Mouse (Mus musculus) testis, postnatal 10 days (tissue): ENCODE data around the gene Msmb.
A peak's percentile ranks its signal among the peaks of the same experiment; 100 is the strongest.
"Not testable (repeated sequence)": the region's sequence is repeated elsewhere in the genome, so short reads cannot be mapped to it uniquely, and the experiment has no call there.

ENCODE experiments used
- DNase-seq: peaks from one replicate; pipeline ENCODE4 v3.0.0; 2021; ENCODE audit warnings: low spot score

Gene Msmb

DNA sequence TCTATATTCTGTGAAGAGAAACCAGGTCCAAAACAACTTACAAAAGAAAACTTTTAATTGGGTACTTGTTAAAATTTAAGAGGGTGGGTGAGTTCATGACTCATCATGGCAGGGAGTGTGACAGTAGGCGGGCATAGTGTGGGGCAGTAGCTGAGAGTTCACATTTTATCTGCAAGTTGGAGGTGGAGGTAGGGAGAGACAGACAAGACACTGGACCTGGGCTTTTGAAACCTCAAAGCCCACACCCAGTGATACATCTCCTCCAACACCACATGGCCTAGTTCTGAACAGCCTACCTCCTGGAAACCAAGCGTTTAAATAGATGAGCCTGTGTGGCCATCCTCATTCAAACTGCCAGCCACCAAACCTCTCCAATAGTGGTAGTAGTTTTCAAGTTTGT is 33.5 kb downstream of the Msmb start:
- no peak for DNase-seq

DNA sequence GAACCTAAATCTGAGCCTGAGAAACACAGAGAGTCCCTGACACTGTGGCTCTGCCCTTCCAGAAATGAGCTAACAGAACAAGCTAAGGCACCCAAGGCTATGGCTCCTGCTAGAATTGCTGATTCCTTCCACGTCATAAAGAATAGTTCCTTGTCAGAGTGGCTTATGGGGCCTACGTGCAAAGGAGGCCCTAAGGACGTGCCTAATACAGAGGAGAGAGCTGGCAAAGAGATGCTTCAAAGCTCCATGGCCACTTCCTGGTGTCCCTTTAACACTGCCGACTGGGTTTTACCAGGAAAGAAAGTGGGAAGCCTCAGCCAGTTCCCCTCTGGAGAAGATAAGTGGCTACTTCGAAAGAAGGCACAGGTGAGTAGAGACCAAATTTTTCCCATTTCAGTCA is 34.8 kb downstream of the Msmb start:
- not testable (repeated sequence) for DNase-seq

DNA sequence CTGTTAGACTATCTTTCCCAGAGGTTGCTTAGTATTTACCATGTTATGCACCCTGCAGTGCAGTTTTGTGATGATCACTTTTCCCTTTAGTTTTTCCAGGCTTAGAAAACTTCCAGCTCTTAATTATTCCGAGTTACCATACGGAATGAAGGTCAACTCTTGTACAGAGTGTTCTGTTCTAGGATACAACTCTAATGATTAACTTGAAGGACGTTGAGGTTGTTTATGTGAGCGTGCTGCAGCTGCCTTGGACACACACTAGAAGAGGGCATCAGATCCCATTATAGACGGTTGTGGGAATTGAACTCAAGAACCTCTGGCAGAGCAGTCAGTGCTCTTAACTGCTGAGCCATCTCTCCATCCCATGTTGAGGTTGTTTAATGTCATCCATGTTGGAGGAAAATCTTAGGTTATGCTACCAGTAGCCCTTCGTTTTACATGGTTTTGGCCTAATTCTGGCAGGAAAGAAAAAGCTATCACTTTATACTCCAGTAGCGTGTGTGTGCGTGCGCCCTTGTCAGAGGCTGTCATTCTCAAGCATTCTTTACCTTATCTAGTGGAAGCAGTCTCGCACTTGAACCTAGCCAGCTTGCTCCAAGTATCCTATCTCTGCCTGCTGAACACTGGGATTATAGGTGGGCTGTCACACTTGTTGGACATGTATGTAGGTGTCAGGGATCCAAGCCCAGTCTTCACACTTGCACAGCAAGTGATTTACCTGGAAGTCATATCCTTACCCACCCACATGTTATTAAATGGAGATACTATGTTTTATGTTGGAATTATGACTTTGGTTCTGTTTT is 37.8 kb downstream of the Msmb start:
- no peak for DNase-seq

DNA sequence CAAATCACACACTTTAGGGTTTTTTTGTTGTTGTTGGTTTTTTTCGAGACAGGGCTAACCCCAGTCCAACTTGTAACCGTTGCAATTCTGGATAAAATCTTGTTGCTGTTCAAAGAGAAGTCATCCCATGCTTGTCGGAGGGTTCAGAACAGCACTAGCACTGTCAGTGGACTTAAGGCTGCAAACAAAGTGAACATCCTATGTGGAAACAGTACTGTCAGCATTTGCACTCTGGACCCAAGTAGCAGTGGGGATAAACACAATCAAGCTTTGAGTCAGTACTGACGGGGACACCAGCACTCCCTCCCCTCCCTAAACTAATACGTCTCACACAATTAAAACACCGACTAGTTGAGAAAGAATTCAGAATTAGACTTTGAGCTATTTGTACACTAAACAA is 39.0 kb downstream of the Msmb start:
- DNase-seq, result no peak

DNA sequence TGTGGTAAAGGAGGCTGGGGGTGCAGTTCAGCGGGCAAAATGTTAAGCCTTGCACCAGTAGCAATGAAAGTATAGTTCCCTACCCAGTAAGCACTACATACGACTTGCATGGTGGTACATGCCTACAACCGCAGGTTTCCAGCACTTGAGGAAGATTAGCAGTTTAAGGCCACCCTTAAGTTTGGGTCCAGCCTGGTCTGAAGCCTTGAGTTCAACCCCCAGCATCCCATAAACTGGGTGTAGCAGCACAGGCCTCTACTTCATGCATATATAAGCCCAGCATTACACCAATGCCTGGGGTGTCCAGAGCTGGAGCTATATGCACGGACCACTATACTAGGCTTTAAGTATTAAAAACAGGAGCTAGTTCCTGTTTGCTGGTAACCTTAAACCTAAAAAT is 42.0 kb downstream of the Msmb start:
- DNase-seq, result no peak

DNA sequence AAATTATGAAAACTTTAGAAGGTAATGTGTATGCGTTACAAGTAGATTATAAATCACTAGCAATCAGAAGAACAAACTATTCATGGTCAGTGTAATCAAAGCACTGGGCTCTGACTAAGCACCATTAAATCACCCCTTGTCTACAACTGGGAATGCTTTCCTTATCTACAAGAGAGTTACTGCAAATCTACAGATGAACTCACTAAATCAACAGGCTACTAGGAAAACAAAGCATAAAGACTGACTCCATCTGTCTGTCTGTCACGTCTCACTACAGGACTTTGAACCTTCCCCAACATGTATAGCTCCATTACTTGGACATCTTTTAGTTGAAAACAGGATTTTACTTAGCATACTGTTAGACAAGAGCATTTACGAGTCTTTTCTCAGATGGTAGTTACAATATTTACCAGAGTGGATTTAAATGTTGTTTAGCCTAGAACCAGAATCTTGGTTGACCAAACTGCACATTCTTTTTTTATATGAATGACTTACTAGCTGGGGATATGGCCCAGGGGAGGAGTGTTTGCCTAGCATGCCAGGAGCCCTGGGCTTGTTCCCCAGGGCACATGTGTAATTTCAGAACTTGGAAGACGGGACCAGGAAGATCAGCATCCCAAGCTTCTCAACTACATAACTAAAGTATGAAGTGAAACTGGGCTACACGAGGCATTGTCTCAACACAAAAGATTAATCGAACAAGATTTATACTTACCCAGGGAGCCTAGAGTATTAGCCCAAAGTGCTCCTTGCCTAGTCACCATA is 49.0 kb downstream of the Msmb start:
- no peak for DNase-seq

DNA sequence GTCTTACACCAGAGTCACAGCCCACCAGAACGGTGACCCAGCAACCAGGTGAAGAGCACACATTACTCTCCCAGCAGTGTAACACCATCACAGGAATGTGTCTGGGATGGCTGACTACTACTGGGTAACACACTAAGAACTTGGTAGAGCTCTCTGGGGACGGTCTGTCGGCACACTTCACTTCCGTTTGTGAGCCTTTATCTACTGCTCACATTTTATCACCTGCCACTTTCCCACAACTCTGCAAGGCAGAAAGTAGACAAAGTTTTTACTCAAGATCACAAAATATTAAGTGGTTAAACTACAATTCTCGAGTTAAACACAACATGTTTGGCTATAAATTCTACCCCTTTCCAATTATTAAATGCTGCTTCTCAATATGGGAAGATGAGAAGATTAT is 50.1 kb downstream of the Msmb start:
- no peak for DNase-seq

DNA sequence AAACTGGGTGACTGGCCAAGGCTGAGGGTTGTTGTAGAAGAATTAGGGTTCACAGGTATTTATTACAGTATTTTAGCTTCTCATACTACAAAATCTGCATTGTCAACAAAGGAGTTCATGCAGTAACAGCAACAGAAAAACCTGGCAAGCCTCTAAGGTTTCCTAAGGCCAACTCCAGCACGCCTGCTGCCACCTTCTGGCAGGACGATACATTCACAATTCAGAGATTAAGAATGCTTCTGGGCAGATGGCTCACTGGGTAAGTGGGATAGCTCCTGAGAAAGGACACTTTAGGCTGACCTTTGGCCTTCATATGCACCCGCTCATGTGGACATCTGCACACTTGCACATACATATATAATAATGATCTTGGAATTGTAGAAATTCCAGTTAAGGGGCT is 50.6 kb downstream of the Msmb start:
- peak; percentile 73 for DNase-seq

DNA sequence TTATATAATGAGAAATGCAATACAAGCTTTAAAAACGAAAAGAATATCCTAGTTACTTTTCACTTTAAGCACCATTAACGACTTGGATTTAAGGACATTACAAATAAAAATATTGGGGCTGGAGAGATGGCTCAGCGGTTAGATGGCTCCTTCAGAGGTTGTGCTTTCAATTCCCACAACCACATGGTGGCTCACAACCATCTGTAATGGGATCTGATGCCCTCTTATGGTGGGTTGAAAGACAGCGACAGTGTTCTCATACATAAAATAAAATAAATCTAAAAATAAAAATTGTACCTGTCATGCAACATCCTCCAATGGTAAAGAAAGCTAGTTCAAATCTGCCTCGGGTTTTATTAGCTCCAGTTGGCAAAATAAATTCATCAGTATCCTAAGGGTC is 51.7 kb downstream of the Msmb start:
- not testable (repeated sequence) for DNase-seq

DNA sequence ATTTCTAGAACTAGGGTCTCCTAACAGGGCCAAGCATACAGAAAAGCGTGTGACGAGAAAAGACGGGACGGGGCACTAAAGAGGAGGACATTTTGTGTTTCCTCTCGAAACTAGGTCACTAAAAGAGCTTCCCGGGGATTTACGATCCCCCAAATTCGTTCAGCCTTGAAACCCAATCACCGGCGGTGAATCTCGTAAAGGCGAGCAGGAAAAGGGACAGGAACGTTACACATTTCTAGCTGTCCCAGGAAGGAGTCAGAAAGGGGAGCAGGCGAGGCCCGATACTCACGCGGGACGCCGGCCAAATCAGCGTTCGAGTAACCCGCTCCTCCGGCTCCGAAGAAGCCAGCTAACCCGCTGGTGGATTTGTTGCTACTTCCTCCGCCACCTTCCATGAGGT is 59.5 kb downstream of the Msmb start:
- peak; percentile 72 for DNase-seq

DNA sequence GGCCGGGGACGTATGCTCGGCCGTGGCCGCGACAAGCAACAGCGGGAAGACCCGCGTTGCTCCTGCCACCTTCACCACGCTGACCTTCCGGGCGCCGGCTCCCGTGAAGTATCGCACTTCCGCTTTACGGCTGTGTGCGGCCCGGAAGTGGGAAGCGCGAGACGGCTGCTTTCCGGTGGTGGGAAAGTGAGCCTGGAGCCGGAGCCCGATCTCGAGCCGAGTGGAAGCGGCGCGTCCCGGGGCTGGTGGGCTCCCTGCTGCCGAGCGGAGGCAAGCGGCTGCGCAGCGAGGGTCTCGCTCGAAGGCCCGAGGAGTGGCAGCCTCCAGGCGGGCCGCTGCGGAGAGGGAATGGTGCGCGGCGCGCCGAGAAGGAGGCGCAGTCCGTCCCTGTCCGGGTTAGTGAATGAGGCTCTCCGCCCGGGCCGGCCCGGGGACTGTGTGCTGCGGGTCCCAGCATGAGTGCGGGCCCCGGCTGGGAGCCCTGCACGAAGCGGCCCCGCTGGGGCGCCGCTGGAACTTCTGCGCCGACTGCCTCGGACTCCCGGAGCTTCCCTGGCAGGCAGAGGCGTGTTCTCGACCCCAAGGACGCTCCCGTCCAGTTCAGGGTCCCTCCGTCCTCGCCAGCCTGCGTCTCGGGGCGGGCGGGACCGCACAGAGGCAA is 60.1 kb downstream of the Msmb start, which contains the start of the genes Timm23 and Parg:
TSS of gene Timm23 (minus strand) at position 108 of the 661 bp plus-strand sequence.
TSS of gene Parg (plus strand) at position 159 of the 661 bp plus-strand sequence.
- DNase-seq, result peak; percentile 87
